14 mouse cellular contexts compared by ENCODE assay signal in genomic region chr12:106123276-106123675, GRCm38 (mm10).
DNase-seq lines count a peak whose midpoint lies in the region; ATAC-seq and TF ChIP-seq lines count a peak whose summit lies in the region.
"Had no signal": no experiment of that assay in that cellular context is flagged by ENCODE, and none has a peak within 500 bp of the region (broad histone marks: within the 10 kb centered on the region; RNA-seq: fewer than 3 reads in every experiment).

No protein-coding gene starts in this region.

- ATAC-seq in neural tube, embryonic 11.5 days (ENCODE audit: insufficient read depth, low FRiP score, low TSS enrichment), result no peak

- H3K4me3 ChIP-seq in cerebellum, adult 2 months (replicated peaks; ENCODE audit: insufficient read depth, low read depth, low read length), result no peak overlapping the region
- H3K4me3 ChIP-seq in neural tube, embryonic 11.5 days (ENCODE audit: low read depth, low read length), result no peak overlapping the region

- no peak overlapping the region for H3K9ac ChIP-seq in neural tube, embryonic 11.5 days (ENCODE audit: low read length)
- H3K9ac ChIP-seq: lung, embryonic 14.5 days had no signal

- no peaks in the 10 kb centered on the region for H3K9me3 ChIP-seq in neural tube, embryonic 11.5 days (ENCODE audit: control insufficient read depth, low read length)

- H3K4me1 ChIP-seq in cerebellum, adult 2 months (ENCODE audit: control insufficient read depth, insufficient read depth, low read length), result peaks cover 7% of the 10 kb centered on the region; the same call in 1 of the 2 replicates
- 0 out of 2 replicates have a peak, but pooled peaks cover 3% of the 10 kb centered on the region for H3K4me1 ChIP-seq in neural tube, embryonic 11.5 days (ENCODE audit: control insufficient read depth, insufficient read depth, low read length)

- no peak overlapping the region for H3K4me2 ChIP-seq in neural tube, embryonic 11.5 days (ENCODE audit: low read depth)
- H3K4me2 ChIP-seq: lung, embryonic 14.5 days had no signal

- TF ChIP-seq POLR2A in cerebellum, adult 2 months (IDR thresholded peaks at IDR 0.05; ENCODE audit: borderline replicate concordance, insufficient read depth, low read length), result no peak

- H3K27me3 ChIP-seq in cerebellum, adult 2 months (ENCODE audit: control insufficient read depth, insufficient read depth, low read length), result no peaks in the 10 kb centered on the region
- no peaks in the 10 kb centered on the region for H3K27me3 ChIP-seq in neural tube, embryonic 11.5 days (ENCODE audit: control insufficient read depth, insufficient read depth, low read length)
- H3K27me3 ChIP-seq: CH12.LX had no signal

- H3K36me3 ChIP-seq in neural tube, embryonic 11.5 days (ENCODE audit: control insufficient read depth, insufficient read depth, low read length), result no peaks in the 10 kb centered on the region

- H3K27ac ChIP-seq in cerebellum, adult 2 months (ENCODE audit: insufficient read depth, low read length), result no peak overlapping the region
- no peak overlapping the region for H3K27ac ChIP-seq in neural tube, embryonic 11.5 days (ENCODE audit: low read depth, low read length)

- 2% methylated on average over 14 of the region's 14 CpGs for WGBS in cerebellum, adult 2 months
- 30% methylated on average over 14 of the region's 14 CpGs for WGBS in neural tube, embryonic 11.5 days

- TF ChIP-seq CTCF in cerebellum, adult 2 months (IDR thresholded peaks at IDR 0.05; ENCODE audit: borderline replicate concordance, insufficient read depth, low read depth, low read length), result no peak

- peak; percentile 38 to 56 for DNase-seq in layer of hippocampus, postnatal 10 days (ENCODE audit: low spot score in 2 of 2)
- no peak for DNase-seq in layer of hippocampus, postnatal 36 days
- DNase-seq in cerebellum, adult 2 months, result peak; percentile 61 to 63
- DNase-seq in embryo, embryonic 10.5 days (ENCODE audit: low spot score), result peak; percentile 55
- DNase-seq in neural tube, embryonic 11.5 days (ENCODE audit: low spot score), result peak; percentile 29
- DNase-seq in kidney, postnatal 10 days, result no peak
- DNase-seq in yolk sac, embryonic 10.5 days (ENCODE audit: low spot score), result no peak
- DNase-seq: adrenal gland, postnatal 36 days; heart, adult 18-20 months; heart, postnatal 14 days; kidney, adult 8-10 months; layer of hippocampus, adult 9-11 months; lung, embryonic 14.5 days had no signal

Comparison
In these comparisons a context has a peak if more than half of its experiments do, and no peak if none do; other contexts are left out.
1. DNase-seq: peak in layer of hippocampus, postnatal 10 days (2 of 2), cerebellum, adult 2 months (2 of 2), embryo, embryonic 10.5 days (single experiment) and neural tube, embryonic 11.5 days (single experiment); none in layer of hippocampus, postnatal 36 days (0 of 2), kidney, postnatal 10 days (single experiment) and yolk sac, embryonic 10.5 days (single experiment).